Mouse (Mus musculus) erythroblast, embryonic 14.5 days (primary cell): ENCODE measurements around the gene Olfr149. TPM values are rescaled to one million over a fixed set of nuclear protein-coding genes. Genes with fewer than 3 reads are reported as not detected.
"Not testable (repeated sequence)": the region's sequence is repeated elsewhere in the genome, so short reads cannot be mapped to it uniquely, and the experiment has no call there.

Experiments used
- H3K27me3 ChIP-seq: 2 replicates; pipeline ENCODE4 v1.6.1; 2012; ENCODE audit warnings: inconsistent platforms; ENCODE audit not compliant: control insufficient read depth
- H3K36me3 ChIP-seq: 2 replicates; pipeline ENCODE4 v1.6.1; 2012; ENCODE audit warnings: mild to moderate bottlenecking, inconsistent platforms; ENCODE audit not compliant: control insufficient read depth
- H3K4me1 ChIP-seq: 2 replicates; pipeline ENCODE4 v1.6.1; 2012; ENCODE audit warnings: inconsistent platforms; ENCODE audit not compliant: control insufficient read depth
- H3K4me3 ChIP-seq: replicated peaks from 2 replicates; pipeline ENCODE3; 2012; ENCODE audit warnings: moderate library complexity, mild to moderate bottlenecking, inconsistent platforms
- H3K9me3 ChIP-seq: 2 replicates; pipeline ENCODE4 v1.6.1; 2012; ENCODE audit warnings: low read length, inconsistent platforms, mixed read lengths; ENCODE audit not compliant: control insufficient read depth
- GATA1 ChIP-seq: IDR thresholded peaks from 2 replicates; pipeline ENCODE4 v1.6.1; 2012; ENCODE audit warnings: low read length, inconsistent platforms, mixed read lengths
- TAL1 ChIP-seq: IDR thresholded peaks from 3 replicates; pipeline ENCODE4 v1.6.1; 2012; ENCODE audit warnings: low read length, inconsistent platforms, mixed read lengths
- polyA plus RNA-seq: library from polyadenylated mRNA; stranded (reverse); fragments of >175 nt; gene quantifications from 2 replicates; pipeline ENCODE4 v1.2.3, GENCODE M21; 2012

Olfr149 gene
- not detected in 2 replicates for polyA plus RNA-seq

GRCm38 (mm10) chr9:39707017-39707416 lies at the start of gene Olfr149:
Olfr149 (minus strand) TSS chr9:39707117.
- H3K4me1 ChIP-seq, result no peaks in the 10 kb centered on the region
- H3K9me3 ChIP-seq, result peaks cover 4% of the 10 kb centered on the region
- H3K4me3 ChIP-seq, result no peak within 1 kb of the TSS
- H3K27me3 ChIP-seq, result no peaks in the 10 kb centered on the region
- TF ChIP-seq TAL1 (no peak), GATA1 (no peak)
- H3K36me3 ChIP-seq, result no peaks in the 10 kb centered on the region

- H3K4me3 ChIP-seq, result no peak overlapping the region
- H3K27me3 ChIP-seq, result no peaks in the 10 kb centered on the region
- H3K9me3 ChIP-seq, result no peaks in the 10 kb centered on the region
- H3K36me3 ChIP-seq, result no peaks in the 10 kb centered on the region
- no peak for TF ChIP-seq TAL1
- TF ChIP-seq GATA1, result no peak
- H3K4me1 ChIP-seq, result no peaks in the 10 kb centered on the region
These were observed 39.5 kb upstream of the Olfr149 start for GRCm38 (mm10) chr9:39746428-39746827.

DNA sequence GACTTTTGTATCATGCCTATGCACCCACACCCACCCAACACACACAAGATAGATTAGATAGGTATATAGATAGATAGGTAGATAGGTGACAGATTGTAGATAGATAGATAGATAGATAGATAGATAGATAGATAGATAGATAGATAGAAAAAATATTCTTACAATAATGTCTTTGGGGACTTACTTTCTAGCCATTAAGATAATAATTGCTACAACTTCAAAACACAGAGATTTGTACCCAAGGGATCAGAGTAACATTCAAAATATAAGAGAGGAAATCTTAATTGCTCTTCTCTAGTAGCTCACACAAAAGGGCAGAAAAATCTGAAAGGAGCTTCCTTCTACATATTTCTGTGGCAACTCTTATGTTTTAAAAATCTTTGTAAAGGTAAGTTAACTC lies 39.0 kb upstream of the Olfr149 start, which contains the start of gene Olfr967:
TSS of gene Olfr967 (plus strand) at position 301 of the 400 bp plus-strand sequence.
- TF ChIP-seq GATA1 (no peak), TAL1 (no peak)
- Histone ChIP-seq H3K36me3 (no peaks in the 10 kb centered on the region), H3K9me3 (no peaks in the 10 kb centered on the region), H3K4me1 (no peaks in the 10 kb centered on the region), H3K27me3 (no peaks in the 10 kb centered on the region), H3K4me3 (no peak within 1 kb of the TSS)

- Histone ChIP-seq H3K27me3 (no peaks in the 10 kb centered on the region), H3K4me3 (no peak overlapping the region), H3K4me1 (no peaks in the 10 kb centered on the region), H3K36me3 (no peaks in the 10 kb centered on the region), H3K9me3 (peaks cover 4% of the 10 kb centered on the region; the same call in 1 of the 2 replicates)
- no peak for TF ChIP-seq TAL1
- no peak for TF ChIP-seq GATA1
These were observed 33.8 kb upstream of the Olfr149 start for GRCm38 (mm10) chr9:39740741-39741140.

DNA sequence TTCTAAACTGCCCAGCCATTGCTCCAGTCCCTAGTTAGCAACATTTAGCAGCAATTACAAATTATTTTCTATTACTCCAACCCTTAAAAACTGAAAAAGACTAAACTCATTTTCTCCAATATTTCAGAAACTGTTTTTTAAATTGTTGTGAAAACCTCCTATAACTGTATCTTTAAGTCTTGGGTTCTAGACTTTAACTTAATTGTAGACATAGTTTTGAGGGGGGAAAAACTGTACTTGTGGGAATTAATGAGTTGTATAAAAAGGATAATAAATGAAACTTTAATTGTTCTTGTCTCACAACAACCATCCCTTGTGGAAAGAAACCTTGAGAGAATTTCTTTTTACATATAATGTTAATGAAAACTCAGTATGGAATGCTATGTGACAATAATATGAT lies 23.8 kb upstream of the Olfr149 start, which contains the start of gene Olfr150:
TSS of gene Olfr150 (plus strand) at position 301 of the 400 bp plus-strand sequence.
- TF ChIP-seq GATA1 (no peak), TAL1 (no peak)
- Histone ChIP-seq H3K4me1 (no peaks in the 10 kb centered on the region), H3K27me3 (no peaks in the 10 kb centered on the region), H3K4me3 (no peak within 1 kb of the TSS), H3K9me3 (no peaks in the 10 kb centered on the region), H3K36me3 (no peaks in the 10 kb centered on the region)

GRCm38 (mm10) chr9:39711053-39711452 lies 4.1 kb upstream of the Olfr149 start, which contains the start of gene Olfr965:
Olfr965 (plus strand) TSS chr9:39711353.
- H3K4me1 ChIP-seq, result no peaks in the 10 kb centered on the region
- TF ChIP-seq GATA1, result no peak
- TF ChIP-seq TAL1, result no peak

GRCm38 (mm10) chr9:39708958-39709357 lies 2.0 kb upstream of the Olfr149 start:
- no peaks in the 10 kb centered on the region for H3K4me1 ChIP-seq
- H3K27me3 ChIP-seq, result no peaks in the 10 kb centered on the region
- no peaks in the 10 kb centered on the region for H3K36me3 ChIP-seq
- TF ChIP-seq GATA1, result no peak
- TF ChIP-seq TAL1, result no peak
- no peaks in the 10 kb centered on the region for H3K9me3 ChIP-seq
- no peak overlapping the region for H3K4me3 ChIP-seq

More at GRCm38 (mm10) chr9:39711053-39711452, 4.1 kb upstream of the Olfr149 start, which contains the start of gene Olfr965:
- no peaks in the 10 kb centered on the region for H3K27me3 ChIP-seq
- H3K36me3 ChIP-seq, result no peaks in the 10 kb centered on the region
- no peaks in the 10 kb centered on the region for H3K9me3 ChIP-seq
- H3K4me3 ChIP-seq, result no peak within 1 kb of the TSS

DNA sequence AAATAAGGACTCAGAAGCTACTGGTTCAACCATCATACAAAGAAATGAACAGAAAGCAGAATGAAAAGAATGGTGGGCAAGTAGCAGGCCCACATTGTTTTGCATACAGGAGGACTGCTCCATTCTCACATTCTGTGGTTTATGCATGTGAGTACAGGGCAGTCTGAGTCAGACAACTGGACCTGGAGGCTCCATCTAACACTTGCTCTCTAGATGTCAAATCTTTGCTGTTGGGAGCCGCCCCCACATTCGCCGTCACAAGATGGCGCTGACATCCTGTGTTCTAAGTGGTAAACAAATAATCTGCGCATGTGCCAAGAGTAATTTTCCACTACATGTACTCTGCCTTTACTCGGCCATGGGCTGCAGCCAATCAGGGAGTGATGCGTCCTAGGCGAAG lies 5.8 kb downstream of the Olfr149 start:
- not testable (repeated sequence) for H3K4me3 ChIP-seq, H3K36me3 ChIP-seq

GRCm38 (mm10) chr9:39679280-39679679 lies 27.6 kb downstream of the Olfr149 start:
- Histone ChIP-seq H3K9me3 (no peaks in the 10 kb centered on the region), H3K4me1 (no peaks in the 10 kb centered on the region), H3K27me3 (no peaks in the 10 kb centered on the region), H3K36me3 (no peaks in the 10 kb centered on the region), H3K4me3 (no peak overlapping the region)
- no peak for TF ChIP-seq TAL1

More for the DNA sequence above, 5.8 kb downstream of the Olfr149 start:
- not testable (repeated sequence) for H3K9me3 ChIP-seq, H3K27me3 ChIP-seq, H3K4me1 ChIP-seq

- Histone ChIP-seq H3K9me3 (no peaks in the 10 kb centered on the region), H3K4me1 (no peaks in the 10 kb centered on the region), H3K36me3 (no peaks in the 10 kb centered on the region), H3K27me3 (no peaks in the 10 kb centered on the region), H3K4me3 (no peak overlapping the region)
- TF ChIP-seq TAL1, result no peak
- no peak for TF ChIP-seq GATA1
These were observed 28.4 kb downstream of the Olfr149 start for GRCm38 (mm10) chr9:39678557-39678956.
